Mouse (Mus musculus): Measurements from ENCODE around the gene Gm5615. TPM values are rescaled to one million over a fixed set of nuclear protein-coding genes. Genes with fewer than 3 reads are reported as not detected.

The Gm5615 gene
- 0.55 TPM in 1 of 2 replicates, not detected in the other for polyA plus RNA-seq (2012; rRNA removed)

DNA sequence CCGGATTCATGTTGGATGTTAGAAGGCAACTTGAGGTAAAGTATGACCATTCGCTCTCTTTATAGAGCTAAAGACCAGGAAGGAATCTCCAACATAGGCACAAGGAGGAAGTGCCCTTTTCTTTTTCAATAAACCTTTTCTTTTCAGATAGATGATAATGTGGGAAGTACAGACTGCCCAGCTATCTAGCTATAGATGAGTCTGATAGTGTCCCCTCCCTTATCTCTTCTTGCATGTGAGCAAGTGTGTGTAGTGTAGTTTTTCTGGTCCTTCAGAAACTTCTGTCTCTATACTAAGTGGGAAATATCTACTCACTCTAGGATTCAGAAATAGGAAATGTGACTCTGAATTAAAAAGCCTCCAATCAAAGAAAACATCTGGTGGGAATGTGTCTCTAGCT is at the start of gene Gm5615:
Gene Gm5615, minus strand, starts transcription at position 101 of the 400 bp plus-strand sequence.
- no peak for DNase-seq (ENCODE audit: low read depth)

DNA sequence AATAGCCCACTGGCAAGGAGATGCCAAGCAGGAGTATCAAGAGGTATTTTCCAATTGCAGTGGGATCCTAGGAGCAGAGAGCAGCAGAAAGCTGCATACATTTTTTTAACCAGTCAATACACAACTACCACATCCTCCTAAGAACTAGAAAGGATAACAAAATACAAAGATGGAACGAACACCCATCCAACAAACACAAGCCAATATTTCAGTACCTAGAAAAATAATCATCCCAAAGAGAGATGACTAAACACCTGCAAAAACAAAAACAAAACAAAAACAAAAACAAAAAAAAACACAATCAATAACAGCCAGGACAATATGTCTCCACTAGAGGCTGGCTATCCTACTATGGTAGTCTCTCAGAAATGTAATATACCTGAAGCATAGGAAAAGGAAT is 40.8 kb upstream of the Gm5615 start, which contains the start of gene Gm17689:
Gene Gm17689, minus strand, starts transcription at position 101 of the 400 bp plus-strand sequence.
- DNase-seq (ENCODE audit: low read depth), result no peak

GRCm38 (mm10) chr9:36504211-36504610 is 37.6 kb downstream of the Gm5615 start:
- no peak for DNase-seq (ENCODE audit: low read depth)

DNA sequence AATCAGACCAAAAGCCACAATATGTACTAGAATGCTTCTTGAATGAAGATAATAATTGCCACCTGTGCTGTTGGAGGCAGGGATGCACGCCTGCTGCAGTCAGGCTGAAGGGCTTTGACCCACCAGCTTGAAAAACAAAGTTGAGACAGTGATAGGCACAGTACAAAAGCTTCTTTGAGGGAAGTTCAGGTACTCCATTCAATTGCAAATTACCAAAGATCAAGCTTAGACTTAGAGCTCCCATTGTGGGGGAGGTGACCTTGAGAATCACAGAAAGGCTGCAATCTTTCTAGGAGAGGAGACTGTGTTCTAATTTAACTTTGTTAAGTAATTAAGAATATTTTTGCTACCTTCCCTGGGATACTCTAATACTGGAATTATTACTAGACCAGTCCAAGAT is 45.9 kb downstream of the Gm5615 start:
- DNase-seq (ENCODE audit: low read depth), result no peak

DNA sequence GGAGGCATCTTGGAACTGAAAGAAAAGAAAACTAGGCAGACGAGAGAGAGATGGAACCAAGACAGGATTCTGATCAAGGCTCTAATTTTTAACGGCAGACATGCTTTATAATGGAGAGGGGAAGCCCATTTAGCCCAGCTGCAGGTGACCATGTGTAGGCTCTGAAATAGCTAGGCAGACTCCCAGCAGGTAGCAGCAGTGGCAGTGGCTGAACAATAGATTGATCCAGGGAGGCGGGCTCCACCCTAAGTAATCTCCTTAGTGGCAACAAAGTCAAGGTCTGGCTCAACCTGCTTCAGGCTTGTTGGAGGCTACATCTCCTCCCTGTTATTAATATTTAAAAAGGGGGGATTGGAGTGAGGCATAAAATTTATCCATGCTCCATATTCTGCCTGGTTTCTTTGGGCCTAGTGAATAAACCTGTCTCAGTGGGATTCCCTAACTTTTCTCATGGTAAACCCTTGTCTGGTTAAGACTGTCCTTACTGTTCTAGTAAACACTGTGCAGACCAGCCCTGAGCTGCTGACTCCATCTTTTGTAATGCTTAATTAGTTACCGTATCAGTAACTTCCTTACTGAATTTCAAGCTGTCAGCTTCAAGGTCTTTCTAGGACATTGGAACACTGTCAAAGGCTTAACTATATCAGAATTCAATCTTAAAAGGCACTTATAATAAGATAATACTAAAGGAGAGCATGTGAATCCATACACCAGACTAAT is 47.1 kb downstream of the Gm5615 start:
- no peak for DNase-seq (ENCODE audit: low read depth)

Other genes with a start within 250 kb of the Gm5615 start
- gene Gm7257, start 110.1 kb downstream of the Gm5615 start, polyA plus RNA-seq (2012; rRNA removed), result not detected in 2 replicates
- not detected in 2 replicates for gene Gm9513, start 66.3 kb downstream of the Gm5615 start, polyA plus RNA-seq (2012; rRNA removed)
- not detected in 2 replicates for gene Gm17689, start 40.7 kb upstream of the Gm5615 start, polyA plus RNA-seq (2012; rRNA removed)
- 1.9 TPM in 1 of 2 replicates, not detected in the other for gene A630095E13Rik, start 101.4 kb upstream of the Gm5615 start, polyA plus RNA-seq (2012; rRNA removed)
- 0.55 and 0.93 TPM in 2 replicates for gene Acrv1, start 151.3 kb upstream of the Gm5615 start, polyA plus RNA-seq (2012; rRNA removed)
- gene Chek1, start 185.1 kb upstream of the Gm5615 start, polyA plus RNA-seq (2012; rRNA removed), result 0.49 and 0.70 TPM in 2 replicates
- 363 and 484 TPM in 2 replicates for gene Stt3a, start 225.7 kb upstream of the Gm5615 start, polyA plus RNA-seq (2012; rRNA removed)

Measured in gonadal fat pad, adult 2 months (tissue).